Mouse (Mus musculus): ENCODE measurements at regions not wholly inside any gene's neighbourhood (a gene's known extent, or its start where the extent isn't known, plus 50 kb on each side); places are given as distances from the start of the nearest gene placed in this dataset.

DNA sequence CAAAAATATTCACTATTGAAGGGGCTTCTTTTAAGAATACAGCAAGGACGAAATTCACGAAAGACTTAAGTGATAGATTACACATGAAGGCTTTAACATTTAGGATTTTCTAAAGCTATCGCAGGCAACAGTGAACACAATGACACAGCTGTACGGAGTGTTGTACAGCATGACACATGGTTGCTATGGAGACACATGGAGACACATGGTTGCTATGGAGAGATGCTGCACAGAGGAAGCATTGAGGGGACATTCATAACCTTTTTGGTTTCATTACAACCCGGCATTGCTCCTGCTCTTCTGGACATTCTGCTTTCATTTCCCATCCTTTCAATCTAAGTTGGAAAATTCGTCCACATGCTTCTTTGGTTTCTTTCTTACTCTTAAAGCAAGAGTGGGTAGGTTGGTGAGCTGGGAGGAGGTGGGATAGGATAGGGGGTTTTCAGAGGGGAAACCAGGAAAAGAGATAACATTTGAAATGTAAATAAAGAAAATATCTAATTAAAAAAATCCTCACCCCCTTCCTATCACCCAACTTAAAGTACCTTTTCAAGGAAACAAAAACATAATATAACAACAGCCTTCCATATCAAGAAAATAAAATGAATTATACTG lies 307.2 kb downstream of the Crisp4 start:
- Histone ChIP-seq H3K27me3 (no peaks in the 10 kb centered on the region), H3K4me1 (replicated peaks) (0 out of 2 replicates have a peak, but pooled peaks cover 4% of the 10 kb centered on the region), H3K9me3 (0 out of 2 replicates have a peak, but pooled peaks cover 3% of the 10 kb centered on the region), H3K27ac (0 out of 2 replicates have a peak overlapping the region, but pooled peaks have one; percentile 44), H3K36me3 (no peaks in the 10 kb centered on the region), H3K4me3 (no peak overlapping the region), H3K4me2 (peak overlapping the region; percentile 41), H3K9ac (no peak overlapping the region)
- ATAC-seq (ENCODE audit: low FRiP score): peak; percentile 99
- WGBS: 23% methylated on average over 6 of the region's 6 CpGs

DNA sequence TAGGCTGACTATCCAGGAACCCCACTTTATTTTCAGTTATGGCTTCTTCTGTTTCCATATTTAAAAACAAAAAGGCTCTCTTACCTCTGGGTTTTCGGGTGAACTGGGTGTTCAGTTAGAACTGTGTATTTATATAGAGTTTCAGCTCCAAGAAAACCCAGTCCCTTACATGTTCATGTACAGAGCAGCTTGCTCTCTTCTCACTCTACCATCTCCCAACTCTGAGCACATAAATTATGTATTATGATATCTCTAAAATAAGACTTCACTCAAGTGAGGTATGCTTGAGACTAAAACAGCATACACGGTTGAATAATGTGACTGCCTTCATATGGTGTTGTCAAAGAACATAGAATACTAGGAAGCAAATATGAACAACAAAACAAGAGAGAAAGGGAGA lies 319.8 kb downstream of the Crisp4 start:
- Histone ChIP-seq H3K27me3 (no peaks in the 10 kb centered on the region), H3K4me2 (no peak overlapping the region), H3K36me3 (no peaks in the 10 kb centered on the region), H3K27ac (no peak overlapping the region), H3K4me3 (no peak overlapping the region), H3K4me1 (replicated peaks) (no peaks in the 10 kb centered on the region), H3K9me3 (no peaks in the 10 kb centered on the region), H3K9ac (no peak overlapping the region)
- 87% methylated on average over 2 of the region's 2 CpGs for WGBS
- ATAC-seq (ENCODE audit: low FRiP score): no peak

Measured in hindbrain, embryonic 13.5 days (tissue).